Mouse (Mus musculus) midbrain, embryonic 14.5 days (tissue): Measurements from ENCODE around the gene Mapk14. TPM values are rescaled to one million over a fixed set of nuclear protein-coding genes. Genes with fewer than 3 reads are reported as not detected.
"Not testable (repeated sequence)": the region's sequence is repeated elsewhere in the genome, so short reads cannot be mapped to it uniquely, and the experiment has no call there.

Source experiments
- ATAC-seq: fragments of 200-750 bp; cut with Nextera tagmentation; 2 replicates; pipeline ENCODE4 v1.8.0; 2017; ENCODE audit warnings: moderate number of reproducible peaks, moderate library complexity; ENCODE audit not compliant: low FRiP score, low TSS enrichment
- DNase-seq: peaks from one replicate; pipeline ENCODE4 v3.0.0-alpha.2; 2015
- H3K27ac ChIP-seq: fragments of 300-500 bp; sonication (generic); replicated peaks from 2 replicates; pipeline ENCODE4 v1.5.1; 2014; ENCODE audit warnings: mild to moderate bottlenecking, low read depth, low read length, moderate library complexity
- H3K27me3 ChIP-seq: fragments of 300-500 bp; sonication (generic); 2 replicates; pipeline ENCODE4 v1.6.1; 2014; ENCODE audit warnings: low read length, control low read depth, mixed read lengths; ENCODE audit not compliant: control insufficient read depth, insufficient read depth
- H3K36me3 ChIP-seq: fragments of 300-500 bp; sonication (generic); 2 replicates; pipeline ENCODE4 v1.6.1; 2014; ENCODE audit warnings: low read length, control low read depth; ENCODE audit not compliant: control insufficient read depth, insufficient read depth
- H3K4me1 ChIP-seq: fragments of 300-500 bp; sonication (generic); 2 replicates; pipeline ENCODE4 v1.6.1; 2014; ENCODE audit warnings: mild to moderate bottlenecking, antibody characterized with exemption, low read length, control low read depth; ENCODE audit not compliant: control insufficient read depth, insufficient read depth
- H3K4me2 ChIP-seq: fragments of 300-500 bp; sonication (generic); 2 replicates; pipeline ENCODE4 v1.6.1; 2014; ENCODE audit warnings: mild to moderate bottlenecking, low read length, moderate library complexity
- H3K4me3 ChIP-seq: fragments of 300-500 bp; sonication (generic); replicated peaks from 2 replicates; pipeline ENCODE4 v1.5.1; 2014; ENCODE audit warnings: low read depth, low read length
- H3K9ac ChIP-seq: fragments of 300-500 bp; sonication (generic); replicated peaks from 2 replicates; pipeline ENCODE4 v1.6.1; 2014; ENCODE audit warnings: mild to moderate bottlenecking, low read length, moderate library complexity
- H3K9me3 ChIP-seq: fragments of 300-500 bp; sonication (generic); 2 replicates; pipeline ENCODE4 v1.6.1; 2016; ENCODE audit warnings: low read length, control low read depth, mixed read lengths; ENCODE audit not compliant: control insufficient read depth
- WGBS: fragments of 180-500 bp; shearing (Covaris S2); extraction: QIAGEN DNeasy Blood & Tissue Kit; methylation state at CpG from one replicate; pipeline ENCODE4 v1.1.7; 2014; 5-methylcytosine and 5-hydroxymethylcytosine counted together
- polyA plus RNA-seq: library from polyadenylated mRNA; unstranded; fragments of >200 nt; fragmentation: Nextera tagmentation; extraction: Ambion mirVana; gene quantifications from 2 replicates; pipeline ENCODE4 v1.2.1, GENCODE M21; 2014

The Mapk14 gene
- polyA plus RNA-seq, 1 experiment from 2014 or later: 32.7 TPM

DNA sequence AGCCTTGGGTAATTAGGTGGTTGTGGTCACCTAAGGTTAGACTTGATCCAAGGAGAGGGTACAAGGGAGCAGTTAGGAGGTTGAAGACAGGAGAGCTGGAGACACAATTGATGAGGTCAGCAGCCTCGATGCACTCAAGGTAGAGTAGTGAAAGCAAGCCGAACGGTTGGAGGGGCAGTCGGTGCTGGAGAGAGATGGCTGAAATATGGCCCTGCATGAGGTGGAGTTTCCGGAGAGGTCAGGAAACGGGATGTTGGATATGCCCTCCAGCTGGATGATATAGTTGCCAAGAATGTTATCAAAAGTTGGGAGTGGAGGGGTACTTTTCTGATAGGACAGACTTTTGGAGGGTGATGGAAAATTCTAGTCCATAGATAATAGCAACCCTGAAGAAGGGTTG, 21.2 kb downstream of the Mapk14 start:
- H3K9me3 ChIP-seq: no peaks in the 10 kb centered on the region
- H3K4me1 ChIP-seq: no peaks in the 10 kb centered on the region
- H3K9ac ChIP-seq: no peak overlapping the region
- ATAC-seq (no peak), DNase-seq (no peak)
- H3K4me3 ChIP-seq: no peak overlapping the region
- no peak overlapping the region for H3K27ac ChIP-seq
- H3K4me2 ChIP-seq: no peak overlapping the region
- H3K36me3 ChIP-seq: peaks cover 35% of the 10 kb centered on the region
- H3K27me3 ChIP-seq: no peaks in the 10 kb centered on the region
- WGBS: 92% methylated on average over 6 of the region's 6 CpGs

DNA sequence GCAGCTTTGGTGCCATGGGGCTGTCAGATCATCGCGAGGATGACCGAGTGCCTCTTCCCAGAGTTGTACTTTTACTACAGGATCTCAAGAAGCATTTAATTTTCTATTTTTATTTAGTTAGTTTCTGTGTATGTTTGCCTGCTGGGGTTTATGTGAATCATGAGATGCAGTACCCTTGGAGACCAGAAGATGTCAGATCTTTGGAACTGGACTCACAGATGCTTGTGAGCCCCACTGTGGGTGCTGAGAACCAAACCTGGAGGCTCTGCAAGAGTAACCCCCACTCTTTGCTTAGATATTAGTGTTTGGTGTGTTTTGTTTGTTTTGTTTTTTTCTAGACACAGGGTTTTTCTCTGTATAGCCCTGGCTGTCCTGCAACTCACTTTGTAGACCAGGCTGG, 22.9 kb downstream of the Mapk14 start:
- WGBS: over 99% methylated on average over 3 of the region's 3 CpGs
- Histone ChIP-seq H3K9ac (no peak overlapping the region), H3K36me3 (peaks cover 46% of the 10 kb centered on the region), H3K27ac (no peak overlapping the region), H3K4me2 (no peak overlapping the region), H3K4me3 (no peak overlapping the region), H3K4me1 (no peaks in the 10 kb centered on the region), H3K9me3 (no peaks in the 10 kb centered on the region), H3K27me3 (no peaks in the 10 kb centered on the region)
- no peak for ATAC-seq
- no peak for DNase-seq

DNA sequence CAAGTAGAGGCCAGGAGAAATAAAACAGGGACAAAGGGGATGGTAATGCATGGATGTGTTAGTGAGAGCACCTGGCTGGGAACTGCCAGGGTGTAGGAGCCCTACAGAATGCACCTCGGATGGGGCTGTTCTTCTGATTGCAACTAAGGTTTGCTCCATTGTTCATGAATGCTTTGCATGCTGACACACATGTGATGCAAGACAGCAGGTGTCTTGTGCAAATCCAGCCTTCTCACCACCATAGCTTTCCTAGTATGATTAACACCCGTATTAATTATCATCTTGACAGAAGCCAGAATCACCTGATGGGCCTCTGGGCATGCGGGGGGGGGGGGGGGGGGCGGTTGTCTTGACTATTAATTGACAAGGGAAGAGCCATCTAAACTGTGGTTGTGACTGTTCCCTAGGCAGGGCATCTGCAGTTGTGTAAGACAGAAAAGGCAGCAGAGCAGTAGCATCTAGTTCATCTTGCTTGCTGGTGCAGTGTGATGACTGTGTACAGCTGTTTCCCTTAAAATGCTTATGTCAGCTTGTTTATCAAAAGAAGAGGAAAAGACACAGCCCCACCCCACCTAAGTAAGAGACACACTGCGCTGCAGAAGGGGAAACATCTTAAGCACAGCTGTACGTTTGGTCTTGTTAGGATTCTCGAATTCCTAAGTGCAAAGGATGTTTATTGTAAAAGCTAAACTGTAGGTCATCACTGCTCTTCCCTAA, 24.9 kb downstream of the Mapk14 start:
- H3K9ac ChIP-seq: no peak overlapping the region
- H3K4me2 ChIP-seq: no peak overlapping the region
- no peaks in the 10 kb centered on the region for H3K4me1 ChIP-seq
- no peaks in the 10 kb centered on the region for H3K27me3 ChIP-seq
- H3K9me3 ChIP-seq: no peaks in the 10 kb centered on the region
- WGBS: 84% methylated on average over 7 of the region's 7 CpGs
- H3K36me3 ChIP-seq: peaks cover 63% of the 10 kb centered on the region
- H3K4me3 ChIP-seq: no peak overlapping the region
- no peak overlapping the region for H3K27ac ChIP-seq
- ATAC-seq (no peak), DNase-seq (no peak)

DNA sequence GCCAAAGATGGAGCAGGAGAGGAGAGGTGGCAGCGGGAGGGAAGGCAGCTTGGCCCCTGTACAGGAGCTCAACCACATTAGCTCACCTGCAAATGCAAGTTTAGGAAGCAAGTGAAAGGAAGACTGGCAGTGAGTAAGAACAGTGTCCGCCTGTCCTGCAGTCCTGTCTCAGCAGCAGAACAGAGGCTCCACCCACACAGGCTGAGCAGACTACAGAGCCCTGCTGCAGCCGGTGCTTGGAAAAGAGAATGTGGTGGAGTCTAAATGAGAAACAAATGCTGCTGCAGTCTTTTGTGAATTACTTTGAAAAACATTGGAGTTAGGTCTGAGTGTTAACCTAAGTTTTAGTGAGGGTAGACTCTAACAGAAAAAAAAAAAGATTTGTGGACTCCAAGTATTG, 26.4 kb downstream of the Mapk14 start:
- ATAC-seq (no peak), DNase-seq (no peak)
- H3K9ac ChIP-seq: no peak overlapping the region
- no peak overlapping the region for H3K27ac ChIP-seq
- peaks cover 76% of the 10 kb centered on the region for H3K36me3 ChIP-seq
- no peak overlapping the region for H3K4me3 ChIP-seq
- no peaks in the 10 kb centered on the region for H3K27me3 ChIP-seq
- WGBS: 84% methylated on average over 3 of the region's 3 CpGs
- no peaks in the 10 kb centered on the region for H3K9me3 ChIP-seq
- no peak overlapping the region for H3K4me2 ChIP-seq
- no peaks in the 10 kb centered on the region for H3K4me1 ChIP-seq

DNA sequence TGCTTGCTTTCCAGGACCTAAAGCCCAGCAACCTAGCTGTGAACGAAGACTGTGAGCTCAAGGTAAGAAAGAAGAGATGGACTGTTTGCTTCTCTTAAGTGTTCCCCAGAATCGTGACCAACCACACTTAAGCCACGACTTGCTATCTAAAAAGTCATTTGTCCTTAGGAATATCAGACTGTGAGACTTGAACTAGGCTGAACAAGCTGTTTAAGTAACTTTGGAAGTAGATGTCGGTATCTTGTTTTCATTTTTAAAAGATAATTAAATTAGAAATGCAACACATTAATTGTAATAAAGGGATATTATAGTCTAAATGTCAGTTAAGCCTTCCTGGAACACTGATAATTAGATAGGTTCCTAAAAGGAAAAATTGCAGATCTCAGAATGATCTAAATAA, 34.7 kb downstream of the Mapk14 start, which contains the start of gene AC170998.1:
AC170998.1 (plus strand) TSS at position 301 of the 400 bp plus-strand sequence.
- Histone ChIP-seq H3K4me2 (no peak within 1 kb of the TSS), H3K9ac (no peak within 1 kb of the TSS), H3K27me3 (no peaks in the 10 kb centered on the region), H3K4me3 (no peak within 1 kb of the TSS), H3K9me3 (no peaks in the 10 kb centered on the region), H3K27ac (no peak within 1 kb of the TSS), H3K36me3 (peaks cover 74% of the 10 kb centered on the region), H3K4me1 (no peaks in the 10 kb centered on the region)
- WGBS: 95% methylated on average over 4 of the region's 4 CpGs
- ATAC-seq (no peak), DNase-seq (no peak)

DNA sequence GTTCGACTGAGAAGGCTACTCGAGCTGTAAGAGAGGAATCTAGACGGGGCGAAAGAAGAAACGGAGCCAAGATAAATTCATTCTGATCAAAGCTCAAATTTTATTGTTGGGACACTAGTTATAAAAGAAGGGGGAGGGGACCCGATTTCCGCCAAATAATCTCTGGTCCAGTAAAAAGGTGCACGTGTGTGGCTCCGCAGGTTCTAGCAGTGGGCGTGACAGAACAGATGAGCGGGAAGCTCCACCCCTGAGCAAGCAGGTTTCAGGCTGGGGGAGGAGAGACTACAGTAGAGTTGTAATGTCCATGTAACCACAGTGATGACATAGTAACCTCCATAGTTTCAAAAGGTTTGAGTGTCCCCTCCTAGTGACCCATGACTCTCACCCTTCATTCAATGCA, 36.4 kb downstream of the Mapk14 start:
- peaks cover 72% of the 10 kb centered on the region for H3K36me3 ChIP-seq
- H3K27me3 ChIP-seq, H3K9ac ChIP-seq, H3K4me1 ChIP-seq, H3K27ac ChIP-seq, H3K4me3 ChIP-seq, ATAC-seq, H3K9me3 ChIP-seq, DNase-seq, H3K4me2 ChIP-seq: not testable (repeated sequence)
- 96% methylated on average over 11 of the region's 11 CpGs for WGBS

DNA sequence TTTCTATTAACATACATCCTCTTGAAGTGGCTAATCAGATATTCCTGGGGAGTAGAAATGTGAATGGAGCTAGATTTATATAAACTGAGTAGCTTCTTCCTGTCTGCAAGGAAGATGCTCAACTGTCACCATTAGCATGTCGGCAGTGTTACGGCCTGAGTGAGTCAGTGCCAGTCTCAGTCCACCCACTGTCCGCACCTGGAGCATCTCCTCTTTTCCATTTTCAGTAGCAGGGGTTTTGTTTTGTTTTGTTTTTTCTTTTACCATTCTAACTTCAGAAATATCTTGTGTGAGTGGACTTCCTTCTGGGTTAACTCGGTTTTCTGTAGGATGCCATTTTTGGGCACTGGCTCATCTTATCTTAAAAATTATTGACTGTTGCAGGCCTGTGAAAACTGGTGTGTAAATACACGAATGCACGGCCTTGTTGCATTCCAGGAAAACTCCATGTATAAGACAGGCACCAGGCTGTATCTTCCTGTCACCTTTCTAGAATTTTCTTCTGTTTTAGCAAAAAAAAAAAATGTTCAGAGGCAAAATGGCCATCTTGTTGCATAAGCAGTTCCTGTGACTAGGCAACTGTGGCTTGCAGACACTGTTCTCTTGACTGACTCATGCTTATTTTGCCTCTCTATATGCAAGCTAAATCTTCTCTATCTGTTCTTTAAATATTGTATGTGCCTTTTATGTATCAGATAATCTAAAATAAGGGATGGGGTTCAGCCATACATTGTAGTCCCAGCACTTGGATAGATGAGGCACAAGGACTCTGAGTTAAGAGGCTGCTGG, 44.4 kb downstream of the Mapk14 start:
- Histone ChIP-seq H3K36me3 (peaks cover 38% of the 10 kb centered on the region), H3K27ac (no peak overlapping the region), H3K9me3 (no peaks in the 10 kb centered on the region), H3K4me3 (no peak overlapping the region), H3K27me3 (no peaks in the 10 kb centered on the region), H3K4me2 (no peak overlapping the region), H3K9ac (no peak overlapping the region), H3K4me1 (no peaks in the 10 kb centered on the region)
- no peak for ATAC-seq
- 97% methylated on average over 6 of the region's 6 CpGs for WGBS
- DNase-seq: no peak

DNA sequence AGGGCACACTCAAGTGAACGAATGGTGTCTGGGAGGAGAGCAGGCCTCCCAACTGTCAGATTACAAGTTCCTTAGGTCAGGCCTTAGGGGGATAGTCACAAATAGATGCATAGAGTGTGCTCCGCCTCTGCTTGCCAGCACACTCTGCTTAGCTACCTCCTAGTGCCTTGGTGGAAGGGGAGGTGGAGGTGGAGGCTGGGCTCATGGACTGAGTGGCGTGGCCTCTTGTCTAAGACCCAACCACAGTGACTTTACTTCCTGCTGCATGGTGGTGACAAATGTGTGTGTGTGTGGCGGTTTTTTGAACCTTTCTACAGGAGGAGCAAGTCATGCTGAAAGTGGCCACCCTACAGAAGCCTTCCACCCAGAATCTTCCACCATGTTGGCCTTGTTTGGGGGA, 45.4 kb downstream of the Mapk14 start:
- Histone ChIP-seq H3K9me3 (no peaks in the 10 kb centered on the region), H3K27ac (no peak overlapping the region), H3K36me3 (peaks cover 35% of the 10 kb centered on the region), H3K27me3 (no peaks in the 10 kb centered on the region), H3K9ac (no peak overlapping the region), H3K4me3 (no peak overlapping the region), H3K4me2 (no peak overlapping the region), H3K4me1 (no peaks in the 10 kb centered on the region)
- WGBS: 86% methylated on average over 4 of the region's 4 CpGs
- DNase-seq (no peak), ATAC-seq (no peak)

DNA sequence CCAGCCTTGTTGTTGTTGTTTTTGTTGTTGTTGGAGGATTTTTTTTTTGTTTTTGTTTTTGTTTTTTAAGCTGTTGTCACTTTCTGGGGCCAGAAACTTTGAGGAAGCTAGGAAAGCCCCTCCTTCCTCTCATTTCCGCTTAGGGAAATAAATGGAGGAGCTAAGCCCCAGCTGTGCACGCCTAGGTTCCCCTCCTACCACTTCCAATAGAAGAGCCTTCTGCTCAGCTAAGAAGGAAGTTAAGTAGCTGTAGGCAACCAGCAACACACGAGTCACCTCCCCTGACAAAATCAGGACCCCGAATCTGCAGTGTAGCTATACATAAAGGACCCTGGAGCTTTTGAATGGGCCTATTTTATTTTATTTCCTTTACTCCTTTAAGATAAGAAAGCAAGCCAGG, 46.8 kb downstream of the Mapk14 start:
- Histone ChIP-seq H3K36me3 (peaks cover 36% of the 10 kb centered on the region), H3K4me1 (no peaks in the 10 kb centered on the region), H3K9ac (no peak overlapping the region), H3K27ac (no peak overlapping the region), H3K27me3 (no peaks in the 10 kb centered on the region), H3K9me3 (no peaks in the 10 kb centered on the region), H3K4me3 (no peak overlapping the region), H3K4me2 (no peak overlapping the region)
- ATAC-seq (no peak), DNase-seq (no peak)
- WGBS: 91% methylated on average over 4 of the region's 4 CpGs
